Mouse (Mus musculus): ENCODE data around the gene Larp1. TPM values are rescaled to one million over a fixed set of nuclear protein-coding genes. Genes with fewer than 3 reads are reported as not detected.

Gene Larp1
- total RNA-seq, 2 experiments from 2014 or later, result 91.9 to 97.7 TPM

DNA sequence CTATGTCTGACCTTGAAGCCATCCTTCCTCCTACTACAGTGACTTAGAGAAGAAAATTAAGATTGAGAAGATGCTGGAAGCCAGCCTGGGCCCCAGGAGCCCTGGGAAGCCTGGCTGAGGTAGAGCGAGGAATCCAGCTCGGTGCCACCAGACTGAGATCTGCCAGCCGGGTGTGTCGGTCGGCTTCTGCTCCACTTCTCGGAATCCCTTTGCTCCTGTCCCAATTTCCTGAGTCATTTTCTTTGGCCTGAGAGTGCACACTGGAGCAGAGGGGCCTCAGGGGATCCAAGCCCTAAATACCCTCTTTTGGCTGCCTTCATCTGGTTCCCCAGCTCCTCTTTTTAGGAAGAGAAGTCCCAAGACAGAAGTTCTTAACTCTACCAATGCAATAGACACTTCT lies 29.2 kb upstream of the Larp1 start:
- H3K4me3 ChIP-seq, result no peak overlapping the region
- DNase-seq (ENCODE audit: extremely low spot score in 1 of 2, low spot score in 2 of 2), result no peak
- intact Hi-C loops (cut with DNase I), result no loop called here
- no peak for TF ChIP-seq CTCF (IDR thresholded peaks at IDR 0.05)
- H3K27ac ChIP-seq, result no peak overlapping the region

- Histone ChIP-seq H3K27ac (no peak overlapping the region), H3K4me3 (no peak overlapping the region)
- DNase-seq (ENCODE audit: extremely low spot score in 1 of 2, low spot score in 2 of 2), result no peak
- intact Hi-C loops (cut with DNase I), result no loop called here
- no peak for TF ChIP-seq CTCF (IDR thresholded peaks at IDR 0.05)
Observed at GRCm38 (mm10) chr11:57981083-57981809, 27.6 kb upstream of the Larp1 start.

GRCm38 (mm10) chr11:57983480-57984342 lies 25.2 kb upstream of the Larp1 start:
- DNase-seq (ENCODE audit: extremely low spot score in 1 of 2, low spot score in 2 of 2), result no peak
- intact Hi-C loops (cut with DNase I), result no loop called here
- no peak for TF ChIP-seq CTCF (IDR thresholded peaks at IDR 0.05)

DNA sequence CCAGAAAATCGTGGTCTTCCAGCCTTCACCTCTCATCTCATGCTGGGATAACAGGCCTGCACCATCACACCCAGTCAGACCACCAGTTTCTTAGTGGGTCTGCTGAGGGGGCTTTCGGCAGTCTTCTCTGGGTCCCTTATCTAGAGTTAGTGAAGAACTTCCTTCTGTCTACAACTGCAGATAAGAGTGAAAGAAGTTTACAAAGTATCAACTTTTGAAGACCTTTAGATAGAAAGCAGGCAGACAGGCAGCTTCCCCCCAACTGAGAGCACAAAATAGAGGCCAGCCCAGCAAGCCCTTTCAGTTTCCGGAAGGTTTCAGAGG lies 24.6 kb upstream of the Larp1 start:
- DNase-seq (ENCODE audit: extremely low spot score in 1 of 2, low spot score in 2 of 2), result no peak
- Histone ChIP-seq H3K4me3 (no peak overlapping the region), H3K27ac (no peak overlapping the region)
- TF ChIP-seq CTCF (IDR thresholded peaks at IDR 0.05), result no peak
- intact Hi-C loops (cut with DNase I), result no loop called here

More at GRCm38 (mm10) chr11:57983480-57984342, 25.2 kb upstream of the Larp1 start:
- no peak overlapping the region for H3K4me3 ChIP-seq
- H3K27ac ChIP-seq, result no peak overlapping the region

DNA sequence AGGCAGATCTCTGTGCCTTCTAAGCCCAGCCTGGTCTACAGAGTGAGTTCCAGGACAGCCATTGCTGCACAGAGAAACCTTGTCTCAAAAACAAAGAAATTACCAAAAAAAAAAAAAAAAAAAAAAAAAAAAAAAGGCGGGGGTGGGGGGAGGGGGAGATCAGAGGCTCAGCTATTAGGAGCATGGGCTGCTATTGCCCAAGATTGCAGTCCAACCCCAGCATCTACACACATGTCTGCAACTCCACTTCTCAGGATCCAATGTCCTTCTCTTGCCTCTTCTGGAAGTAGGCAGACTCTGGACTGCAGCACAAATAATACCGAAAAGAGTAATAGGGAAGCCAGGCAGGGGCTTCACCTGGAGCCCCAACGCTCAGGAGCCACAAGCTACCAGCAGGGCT lies 23.4 kb upstream of the Larp1 start:
- TF ChIP-seq CTCF (IDR thresholded peaks at IDR 0.05), result no peak
- Histone ChIP-seq H3K27ac (no peak overlapping the region), H3K4me3 (no peak overlapping the region)
- intact Hi-C loops (cut with DNase I), result no loop called here
- no peak for DNase-seq (ENCODE audit: extremely low spot score in 1 of 2, low spot score in 2 of 2)

- Histone ChIP-seq H3K27ac (no peak overlapping the region), H3K4me3 (no peak overlapping the region)
- DNase-seq (ENCODE audit: extremely low spot score in 1 of 2, low spot score in 2 of 2), result no peak
- no peak for TF ChIP-seq CTCF (IDR thresholded peaks at IDR 0.05)
- intact Hi-C loops (cut with DNase I), result no loop called here
Observed at GRCm38 (mm10) chr11:57986053-57986452, 22.8 kb upstream of the Larp1 start.

GRCm38 (mm10) chr11:57986456-57986855 lies 22.4 kb upstream of the Larp1 start:
- intact Hi-C loops (cut with DNase I), result no loop called here
- TF ChIP-seq CTCF (IDR thresholded peaks at IDR 0.05), result no peak
- H3K4me3 ChIP-seq, result no peak overlapping the region
- no peak for DNase-seq (ENCODE audit: extremely low spot score in 1 of 2, low spot score in 2 of 2)
- H3K27ac ChIP-seq, result no peak overlapping the region

DNA sequence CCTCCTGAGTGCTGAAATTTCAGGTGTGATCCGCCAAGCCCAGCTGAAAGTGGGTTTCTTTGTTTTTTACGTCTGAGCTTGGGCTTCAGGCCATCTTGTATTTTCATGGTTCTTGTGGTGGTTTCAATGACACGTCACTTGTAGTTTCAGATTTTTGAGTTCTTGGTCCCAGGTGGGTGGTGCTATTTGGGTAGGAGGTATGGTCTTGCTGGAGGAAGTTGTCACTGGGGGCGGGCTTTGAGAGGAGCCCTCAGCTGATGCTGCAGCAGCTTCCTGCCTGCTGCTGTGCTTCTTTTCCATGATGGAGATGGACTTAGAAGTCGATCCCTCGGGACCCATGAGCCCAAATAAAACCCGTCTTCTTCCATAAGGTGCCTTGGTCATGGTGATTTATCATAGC lies 22.0 kb upstream of the Larp1 start:
- H3K4me3 ChIP-seq, result no peak overlapping the region
- H3K27ac ChIP-seq, result no peak overlapping the region
- intact Hi-C loops (cut with DNase I), result no loop called here
- no peak for DNase-seq (ENCODE audit: extremely low spot score in 1 of 2, low spot score in 2 of 2)
- TF ChIP-seq CTCF (IDR thresholded peaks at IDR 0.05), result no peak

GRCm38 (mm10) chr11:57998168-57998567 lies 10.7 kb upstream of the Larp1 start:
- no peak for TF ChIP-seq CTCF (IDR thresholded peaks at IDR 0.05)
- no peak overlapping the region for H3K4me3 ChIP-seq
- no peak overlapping the region for H3K27ac ChIP-seq
- intact Hi-C loops (cut with DNase I), result no loop called here
- DNase-seq (ENCODE audit: extremely low spot score in 1 of 2, low spot score in 2 of 2), result no peak

- no peak for TF ChIP-seq CTCF (IDR thresholded peaks at IDR 0.05)
- H3K27ac ChIP-seq, result no peak overlapping the region
- DNase-seq (ENCODE audit: extremely low spot score in 1 of 2, low spot score in 2 of 2), result no peak
- H3K4me3 ChIP-seq, result no peak overlapping the region
- intact Hi-C loops (cut with DNase I), result no loop called here
Observed at GRCm38 (mm10) chr11:57998872-57999271, 10.0 kb upstream of the Larp1 start.

- TF ChIP-seq CTCF (IDR thresholded peaks at IDR 0.05), result no peak
- intact Hi-C loops (cut with DNase I), result no loop called here
- no peak for DNase-seq (ENCODE audit: extremely low spot score in 1 of 2, low spot score in 2 of 2)
- no peak overlapping the region for H3K27ac ChIP-seq
- no peak overlapping the region for H3K4me3 ChIP-seq
Observed at GRCm38 (mm10) chr11:58003126-58003525, 5.7 kb upstream of the Larp1 start.

GRCm38 (mm10) chr11:58003734-58004133 lies 5.1 kb upstream of the Larp1 start:
- no peak overlapping the region for H3K4me3 ChIP-seq
- intact Hi-C loops (cut with DNase I), result no loop called here
- DNase-seq (ENCODE audit: extremely low spot score in 1 of 2, low spot score in 2 of 2), result no peak
- no peak for TF ChIP-seq CTCF (IDR thresholded peaks at IDR 0.05)
- H3K27ac ChIP-seq, result no peak overlapping the region
